Mouse (Mus musculus) bone marrow, adult 2 months (tissue): ENCODE results near the gene Rbm47. TPM values are rescaled to one million over a fixed set of nuclear protein-coding genes. Genes with fewer than 3 reads are reported as not detected.

Source experiments
- H3K27ac ChIP-seq: fragments of 200-500 bp; 2 replicates; pipeline ENCODE4 v1.5.1; 2012; ENCODE audit warnings: low read depth, mild to moderate bottlenecking, control low read depth, inconsistent platforms, low read length; ENCODE audit not compliant: control insufficient read depth, poor library complexity, insufficient read depth
- H3K4me1 ChIP-seq: fragments of 200-500 bp; 2 replicates; pipeline ENCODE4 v1.6.1; 2011; ENCODE audit warnings: low read length; ENCODE audit not compliant: control insufficient read depth, insufficient read depth
- H3K4me3 ChIP-seq: fragments of 200-500 bp; replicated peaks from 2 replicates; pipeline ENCODE3; 2011; ENCODE audit warnings: mild to moderate bottlenecking, low read depth, low read length, control low read depth; ENCODE audit not compliant: control insufficient read depth
- CTCF ChIP-seq: fragments of 200-500 bp; IDR thresholded peaks from 2 replicates; pipeline ENCODE4 v1.5.1; 2011; ENCODE audit warnings: low read length, control low read depth; ENCODE audit not compliant: control insufficient read depth, insufficient read depth
- POLR2A ChIP-seq: fragments of 200-500 bp; IDR thresholded peaks from 2 replicates; pipeline ENCODE4 v1.6.1; 2011; ENCODE audit warnings: low read depth, mild to moderate bottlenecking, control low read depth, low read length, borderline replicate concordance; ENCODE audit not compliant: control insufficient read depth
- WGBS: fragments of 180-500 bp; shearing (Covaris S2); methylation state at CpG from one replicate; pipeline ENCODE4 v1.1.7; 2018; 5-methylcytosine and 5-hydroxymethylcytosine counted together
- polyA plus RNA-seq: library from polyadenylated mRNA; stranded (reverse); fragments of >200 nt; gene quantifications from 2 replicates; pipeline ENCODE4 v1.2.4, GENCODE M21; 2011; ENCODE audit warnings: low replicate concordance; ENCODE audit not compliant: missing spikeins, insufficient read depth, insufficient read length

Rbm47 gene
- polyA plus RNA-seq, 1 experiment = 4.9 TPM

- H3K4me3 ChIP-seq = no peak overlapping the region
- H3K4me1 ChIP-seq = no peaks in the 10 kb centered on the region; the same call in 1 of the 2 replicates
- H3K27ac ChIP-seq = no peak overlapping the region
- TF ChIP-seq POLR2A (no peak), CTCF (peak; percentile 46)
- 82% methylated on average over 4 of the region's 4 CpGs for WGBS
These were observed 116.2 kb downstream of the Rbm47 start for GRCm38 (mm10) chr5:66056680-66057079.

DNA sequence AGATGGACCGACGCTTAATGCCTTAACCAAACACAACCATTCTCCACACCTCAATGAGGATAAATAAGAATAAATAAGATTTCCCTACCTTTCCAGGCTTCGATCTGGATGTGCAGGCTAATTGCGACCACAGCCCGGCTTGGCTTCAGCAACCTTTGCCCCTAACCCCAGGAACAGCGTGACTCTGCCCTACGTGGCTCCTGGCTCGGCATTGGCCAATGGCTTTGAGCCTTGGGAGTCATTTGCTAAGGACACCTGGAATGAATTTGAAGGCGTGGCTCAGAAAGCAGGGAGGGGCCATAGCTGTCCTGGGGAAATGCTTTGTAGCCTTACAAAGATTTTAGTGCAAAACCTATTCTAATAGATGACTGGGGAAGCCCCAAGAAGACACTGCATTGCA is 118.5 kb downstream of the Rbm47 start:
- no peak for TF ChIP-seq CTCF
- TF ChIP-seq POLR2A = no peak
- H3K4me3 ChIP-seq = no peak overlapping the region
- no peak overlapping the region for H3K27ac ChIP-seq
- H3K4me1 ChIP-seq = no peaks in the 10 kb centered on the region; the same call in 1 of the 2 replicates
- WGBS = 88% methylated on average over 9 of the region's 9 CpGs

DNA sequence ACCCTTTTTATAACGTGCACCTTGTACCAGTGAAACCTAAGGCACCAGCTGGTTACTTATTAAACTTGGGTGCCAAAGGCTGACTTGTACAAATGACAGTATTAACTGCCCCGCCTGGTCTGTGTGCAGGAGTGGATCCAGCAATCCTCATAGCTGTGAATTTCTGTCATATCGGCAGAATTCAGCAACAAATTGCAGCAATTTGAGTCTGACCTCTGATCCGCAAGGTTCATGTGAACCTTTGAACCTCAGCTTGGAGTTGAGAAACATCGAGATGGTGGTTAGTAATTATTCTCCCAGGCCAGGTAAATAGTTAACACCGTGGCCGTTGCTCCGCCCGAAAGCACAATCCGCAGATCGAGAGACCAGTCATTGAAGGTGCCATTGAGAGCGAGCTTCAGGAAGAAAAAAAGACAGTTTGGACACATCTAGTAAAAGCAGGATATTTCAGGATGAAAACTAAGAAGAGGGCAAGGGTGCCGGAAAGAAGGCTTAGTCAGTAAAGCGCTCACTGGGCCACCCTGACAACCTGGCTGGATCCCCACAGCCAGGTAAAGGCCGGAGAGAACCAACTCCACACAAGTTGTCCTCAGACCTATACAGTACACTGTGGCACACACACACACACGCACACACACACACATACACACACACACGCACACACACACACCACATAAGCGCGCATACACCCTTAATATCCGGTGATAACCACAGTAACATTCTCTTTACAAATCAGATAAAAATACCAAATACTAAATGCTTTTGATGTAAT is 120.0 kb downstream of the Rbm47 start:
- TF ChIP-seq POLR2A (no peak), CTCF (no peak)
- Histone ChIP-seq H3K4me3 (no peak overlapping the region), H3K27ac (no peak overlapping the region), H3K4me1 (no peaks in the 10 kb centered on the region; the same call in 1 of the 2 replicates)
- 89% methylated on average over 20 of the region's 20 CpGs for WGBS

GRCm38 (mm10) chr5:66050841-66051240 is 122.1 kb downstream of the Rbm47 start:
- TF ChIP-seq POLR2A (no peak), CTCF (no peak)
- H3K27ac ChIP-seq = no peak overlapping the region
- WGBS = 68% methylated on average over 5 of the region's 5 CpGs

GRCm38 (mm10) chr5:66046356-66046755 is 126.6 kb downstream of the Rbm47 start:
- Histone ChIP-seq H3K27ac (no peak overlapping the region), H3K4me1 (no peaks in the 10 kb centered on the region; the same call in 1 of the 2 replicates), H3K4me3 (no peak overlapping the region)
- TF ChIP-seq CTCF = no peak
- TF ChIP-seq POLR2A = no peak
- 87% methylated on average over 3 of the region's 3 CpGs for WGBS

More at GRCm38 (mm10) chr5:66050841-66051240, 122.1 kb downstream of the Rbm47 start:
- Histone ChIP-seq H3K4me3 (no peak overlapping the region), H3K4me1 (no peaks in the 10 kb centered on the region; the same call in 1 of the 2 replicates)

DNA sequence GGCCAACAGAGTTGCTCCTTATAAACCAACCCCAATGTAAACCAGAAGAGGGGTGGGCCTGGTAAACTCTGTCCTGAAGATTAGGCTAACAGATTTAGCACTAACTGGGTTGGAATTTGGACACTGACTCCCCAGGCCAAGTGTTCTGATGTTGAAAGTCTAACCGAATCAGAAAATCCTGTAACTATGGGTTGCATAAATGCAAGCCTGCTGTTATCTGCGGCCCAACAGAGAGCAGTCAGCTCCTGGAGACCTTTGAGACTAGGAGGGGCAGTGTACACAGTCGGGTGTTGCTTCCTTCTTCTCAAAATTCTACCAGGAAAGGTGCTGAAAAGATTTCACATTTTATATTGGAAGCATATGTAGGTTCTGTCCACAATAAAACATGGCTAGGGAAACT is 129.0 kb downstream of the Rbm47 start:
- WGBS = 50% methylated on average over 3 of the region's 3 CpGs
- Histone ChIP-seq H3K4me3 (no peak overlapping the region), H3K4me1 (no peaks in the 10 kb centered on the region; the same call in 1 of the 2 replicates), H3K27ac (no peak overlapping the region)
- TF ChIP-seq CTCF (no peak), POLR2A (no peak)

DNA sequence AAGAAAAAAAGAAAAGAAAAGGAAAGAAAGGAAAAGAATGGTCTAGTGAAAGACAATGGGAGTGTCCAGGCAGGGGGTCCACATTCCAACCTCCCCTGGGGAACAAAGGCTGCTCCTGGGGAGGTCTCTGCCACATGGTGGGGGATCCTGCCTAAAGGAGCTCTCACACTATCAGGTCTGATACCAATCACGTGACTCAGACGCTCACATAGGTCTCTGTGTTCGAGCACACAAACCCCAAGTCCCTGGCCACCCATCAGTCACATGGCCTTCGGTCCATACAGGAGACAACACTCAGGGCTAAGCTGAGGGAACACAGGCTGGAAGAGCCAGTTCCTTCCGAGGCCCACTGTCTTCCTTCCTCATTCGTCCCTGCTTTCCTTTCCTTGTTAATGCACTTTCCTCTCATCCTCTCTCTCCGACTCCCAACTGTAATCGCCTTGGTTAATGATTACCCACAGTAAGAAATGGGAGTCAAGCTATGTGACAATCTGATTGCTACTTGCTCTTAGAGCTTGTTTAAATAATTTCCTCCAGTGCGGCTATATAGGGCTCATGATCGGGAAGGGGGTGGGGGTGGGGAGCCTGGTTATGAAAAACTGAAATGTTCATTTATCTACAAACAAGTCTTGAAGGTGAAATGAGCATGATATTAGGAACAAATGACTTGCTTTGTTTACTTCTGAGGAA is 130.1 kb downstream of the Rbm47 start:
- WGBS = 72% methylated on average over 10 of the region's 10 CpGs
- Histone ChIP-seq H3K4me1 (no peaks in the 10 kb centered on the region; the same call in 1 of the 2 replicates), H3K4me3 (no peak overlapping the region), H3K27ac (no peak overlapping the region)
- TF ChIP-seq CTCF = no peak
- TF ChIP-seq POLR2A = no peak

- 84% methylated on average over 7 of the region's 7 CpGs for WGBS
- TF ChIP-seq CTCF = no peak
- no peak for TF ChIP-seq POLR2A
These were observed 132.1 kb downstream of the Rbm47 start for GRCm38 (mm10) chr5:66040744-66041279.

More at GRCm38 (mm10) chr5:66040744-66041279, 132.1 kb downstream of the Rbm47 start:
- H3K4me1 ChIP-seq = no peaks in the 10 kb centered on the region; the same call in 1 of the 2 replicates
- no peak overlapping the region for H3K4me3 ChIP-seq
- H3K27ac ChIP-seq = no peak overlapping the region
